Mouse (Mus musculus): ENCODE results near the gene Bpifb6. TPM values are rescaled to one million over a fixed set of nuclear protein-coding genes. Genes with fewer than 3 reads are reported as not detected.

Gene Bpifb6
- polyA plus RNA-seq, 1 experiment: 0.16 TPM

- no peaks in the 10 kb centered on the region for H3K27me3 ChIP-seq (ENCODE audit: control insufficient read depth, insufficient read depth, low read length)
- no peak overlapping the region for H3K4me3 ChIP-seq (replicated peaks; ENCODE audit: insufficient read depth, low read depth, low read length)
- H3K4me1 ChIP-seq (ENCODE audit: control insufficient read depth, insufficient read depth, low read length): no peaks in the 10 kb centered on the region
- no peak for TF ChIP-seq CTCF (IDR thresholded peaks at IDR 0.05; ENCODE audit: borderline replicate concordance, insufficient read depth, low read depth, low read length)
- TF ChIP-seq POLR2A (IDR thresholded peaks at IDR 0.05; ENCODE audit: borderline replicate concordance, insufficient read depth, low read length): no peak
- WGBS: 62% methylated on average over 6 of the region's 6 CpGs
- DNase-seq: no peak
- H3K27ac ChIP-seq (ENCODE audit: insufficient read depth, low read length): no peak overlapping the region
These were observed 30.9 kb downstream of the Bpifb6 start for GRCm38 (mm10) chr2:153931125-153931524.

- H3K27me3 ChIP-seq (ENCODE audit: control insufficient read depth, insufficient read depth, low read length): no peaks in the 10 kb centered on the region
- H3K27ac ChIP-seq (ENCODE audit: insufficient read depth, low read length): no peak overlapping the region
- H3K4me1 ChIP-seq (ENCODE audit: control insufficient read depth, insufficient read depth, low read length): no peaks in the 10 kb centered on the region
- TF ChIP-seq CTCF (IDR thresholded peaks at IDR 0.05; ENCODE audit: borderline replicate concordance, insufficient read depth, low read depth, low read length): no peak
- no peak for TF ChIP-seq POLR2A (IDR thresholded peaks at IDR 0.05; ENCODE audit: borderline replicate concordance, insufficient read depth, low read length)
- H3K4me3 ChIP-seq (replicated peaks; ENCODE audit: insufficient read depth, low read depth, low read length): no peak overlapping the region
- WGBS: 20% methylated on average over 6 of the region's 6 CpGs
- no peak for DNase-seq
These were observed 33.1 kb downstream of the Bpifb6 start for GRCm38 (mm10) chr2:153933311-153933710.

GRCm38 (mm10) chr2:153935348-153935747, 35.2 kb downstream of the Bpifb6 start:
- DNase-seq: no peak
- 91% methylated on average over 6 of the region's 6 CpGs for WGBS
- H3K27me3 ChIP-seq (ENCODE audit: control insufficient read depth, insufficient read depth, low read length): no peaks in the 10 kb centered on the region
- H3K4me1 ChIP-seq (ENCODE audit: control insufficient read depth, insufficient read depth, low read length): no peaks in the 10 kb centered on the region
- H3K4me3 ChIP-seq (replicated peaks; ENCODE audit: insufficient read depth, low read depth, low read length): no peak overlapping the region
- TF ChIP-seq CTCF (IDR thresholded peaks at IDR 0.05; ENCODE audit: borderline replicate concordance, insufficient read depth, low read depth, low read length): no peak
- no peak for TF ChIP-seq POLR2A (IDR thresholded peaks at IDR 0.05; ENCODE audit: borderline replicate concordance, insufficient read depth, low read length)
- no peak overlapping the region for H3K27ac ChIP-seq (ENCODE audit: insufficient read depth, low read length)

GRCm38 (mm10) chr2:153937843-153938242, 37.7 kb downstream of the Bpifb6 start, which contains the start of gene Bpifb4:
TSS of gene Bpifb4 (plus strand) at chr2:153938212.
- H3K27me3 ChIP-seq (ENCODE audit: control insufficient read depth, insufficient read depth, low read length): no peaks in the 10 kb centered on the region
- no peak within 1 kb of the TSS for H3K4me3 ChIP-seq (replicated peaks; ENCODE audit: insufficient read depth, low read depth, low read length)
- TF ChIP-seq POLR2A (IDR thresholded peaks at IDR 0.05; ENCODE audit: borderline replicate concordance, insufficient read depth, low read length) (no peak), CTCF (IDR thresholded peaks at IDR 0.05; ENCODE audit: borderline replicate concordance, insufficient read depth, low read depth, low read length) (no peak)
- no peaks in the 10 kb centered on the region for H3K4me1 ChIP-seq (ENCODE audit: control insufficient read depth, insufficient read depth, low read length)
- DNase-seq: no peak
- no peak within 1 kb of the TSS for H3K27ac ChIP-seq (ENCODE audit: insufficient read depth, low read length)
- 90% methylated on average over 5 of the region's 5 CpGs for WGBS

DNA sequence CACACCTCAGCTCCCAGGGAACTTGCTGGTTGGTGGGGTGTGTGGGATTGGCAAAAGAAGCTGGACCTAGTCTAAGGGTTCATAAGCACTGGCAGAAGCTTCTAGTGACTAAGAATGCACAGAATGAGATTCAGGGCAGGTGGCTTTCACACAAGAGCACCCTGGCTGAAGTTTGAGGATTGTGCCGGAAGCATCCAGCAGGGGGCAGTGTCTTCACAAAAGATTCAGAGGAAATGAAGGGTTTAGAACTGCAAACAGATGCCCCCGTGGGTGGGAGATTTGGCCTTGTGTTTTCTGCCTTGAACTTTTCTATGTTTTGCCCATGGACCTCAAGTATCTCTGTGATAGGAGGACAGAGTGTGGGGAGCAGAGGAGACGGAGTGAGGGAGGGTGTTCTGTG, 43.3 kb downstream of the Bpifb6 start:
- Histone ChIP-seq H3K4me1 (ENCODE audit: control insufficient read depth, insufficient read depth, low read length) (no peaks in the 10 kb centered on the region), H3K27ac (ENCODE audit: insufficient read depth, low read length) (no peak overlapping the region), H3K27me3 (ENCODE audit: control insufficient read depth, insufficient read depth, low read length) (no peaks in the 10 kb centered on the region), H3K4me3 (replicated peaks; ENCODE audit: insufficient read depth, low read depth, low read length) (no peak overlapping the region)
- peak; percentile 73; the same call in 1 of the 2 replicates for TF ChIP-seq CTCF (IDR thresholded peaks at IDR 0.05; ENCODE audit: borderline replicate concordance, insufficient read depth, low read depth, low read length)
- TF ChIP-seq POLR2A (IDR thresholded peaks at IDR 0.05; ENCODE audit: borderline replicate concordance, insufficient read depth, low read length): no peak
- peak; percentile 44 to 75 for DNase-seq
- 35% methylated on average over 3 of the region's 3 CpGs for WGBS

DNA sequence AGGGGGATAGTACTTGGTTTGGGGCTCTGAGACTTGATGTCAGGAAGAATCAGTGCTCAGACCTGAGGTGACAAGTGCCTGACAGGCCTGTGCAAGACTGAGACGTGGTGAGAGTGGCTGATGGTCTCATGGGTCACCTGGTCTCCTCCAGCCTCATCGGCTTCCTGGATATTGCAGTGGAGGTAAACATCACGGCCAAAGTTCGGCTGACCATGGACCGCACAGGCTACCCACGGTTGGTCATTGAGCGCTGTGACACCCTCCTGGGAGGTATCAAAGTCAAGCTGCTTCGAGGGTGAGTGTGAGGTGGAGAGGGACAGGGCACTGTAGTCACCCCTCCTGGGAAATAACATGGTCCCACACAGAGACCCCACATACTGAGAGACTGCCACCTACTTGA, 44.4 kb downstream of the Bpifb6 start:
- Histone ChIP-seq H3K4me1 (ENCODE audit: control insufficient read depth, insufficient read depth, low read length) (no peaks in the 10 kb centered on the region), H3K27ac (ENCODE audit: insufficient read depth, low read length) (no peak overlapping the region), H3K4me3 (replicated peaks; ENCODE audit: insufficient read depth, low read depth, low read length) (no peak overlapping the region), H3K27me3 (ENCODE audit: control insufficient read depth, insufficient read depth, low read length) (no peaks in the 10 kb centered on the region)
- TF ChIP-seq CTCF (IDR thresholded peaks at IDR 0.05; ENCODE audit: borderline replicate concordance, insufficient read depth, low read depth, low read length) (no peak), POLR2A (IDR thresholded peaks at IDR 0.05; ENCODE audit: borderline replicate concordance, insufficient read depth, low read length) (no peak)
- 91% methylated on average over 8 of the region's 8 CpGs for WGBS
- DNase-seq: no peak

- Histone ChIP-seq H3K27me3 (ENCODE audit: control insufficient read depth, insufficient read depth, low read length) (no peaks in the 10 kb centered on the region), H3K4me1 (ENCODE audit: control insufficient read depth, insufficient read depth, low read length) (0 out of 2 replicates have a peak, but pooled peaks cover 3% of the 10 kb centered on the region)
These were observed 52.7 kb downstream of the Bpifb6 start for GRCm38 (mm10) chr2:153952897-153953296.

GRCm38 (mm10) chr2:153953836-153954235, 53.6 kb downstream of the Bpifb6 start:
- 14% methylated on average over 6 of the region's 6 CpGs for WGBS
- TF ChIP-seq POLR2A (IDR thresholded peaks at IDR 0.05; ENCODE audit: borderline replicate concordance, insufficient read depth, low read length): no peak
- peak; percentile 51; the same call in 1 of the 2 replicates for TF ChIP-seq CTCF (IDR thresholded peaks at IDR 0.05; ENCODE audit: borderline replicate concordance, insufficient read depth, low read depth, low read length)
- H3K4me1 ChIP-seq (ENCODE audit: control insufficient read depth, insufficient read depth, low read length): 0 out of 2 replicates have a peak, but pooled peaks cover 3% of the 10 kb centered on the region
- H3K4me3 ChIP-seq (replicated peaks; ENCODE audit: insufficient read depth, low read depth, low read length): no peak overlapping the region
- peak in 1 of 2 experiments; percentile 32 for DNase-seq
- no peaks in the 10 kb centered on the region for H3K27me3 ChIP-seq (ENCODE audit: control insufficient read depth, insufficient read depth, low read length)
- no peak overlapping the region for H3K27ac ChIP-seq (ENCODE audit: insufficient read depth, low read length)

More at GRCm38 (mm10) chr2:153952897-153953296, 52.7 kb downstream of the Bpifb6 start:
- DNase-seq: peak; percentile 56 to 80
- no peak overlapping the region for H3K4me3 ChIP-seq (replicated peaks; ENCODE audit: insufficient read depth, low read depth, low read length)
- TF ChIP-seq POLR2A (IDR thresholded peaks at IDR 0.05; ENCODE audit: borderline replicate concordance, insufficient read depth, low read length) (no peak), CTCF (IDR thresholded peaks at IDR 0.05; ENCODE audit: borderline replicate concordance, insufficient read depth, low read depth, low read length) (peak; percentile 63; the same call in 1 of the 2 replicates)
- no peak overlapping the region for H3K27ac ChIP-seq (ENCODE audit: insufficient read depth, low read length)
- 33% methylated on average over 6 of the region's 6 CpGs for WGBS

Other genes with a start within 250 kb of the Bpifb6 start
- 0.06 and 0.10 TPM in 2 replicates for gene Dnmt3c, start 203.7 kb upstream of the Bpifb6 start, polyA plus RNA-seq (2012; rRNA removed)
- gene Mapre1, start 159.1 kb upstream of the Bpifb6 start, polyA plus RNA-seq (2012; rRNA removed): 19.6 and 22.8 TPM in 2 replicates
- gene Efcab8, start 120.5 kb upstream of the Bpifb6 start, polyA plus RNA-seq (2012; rRNA removed): 0.23 and 0.29 TPM in 2 replicates
- gene Sun5, start 29.3 kb upstream of the Bpifb6 start, polyA plus RNA-seq (2012; rRNA removed): not detected in 2 replicates
- gene Bpifb2, start 25.3 kb upstream of the Bpifb6 start, polyA plus RNA-seq (2012; rRNA removed): 0.31 and 0.59 TPM in 2 replicates
- gene Bpifb3, start 17.8 kb downstream of the Bpifb6 start, polyA plus RNA-seq (2012; rRNA removed): not detected in 2 replicates
- gene Bpifb4, start 37.8 kb downstream of the Bpifb6 start, polyA plus RNA-seq (2012; rRNA removed): 0.05 and 0.13 TPM in 2 replicates
- gene Bpifa6, start 74.6 kb downstream of the Bpifb6 start, polyA plus RNA-seq (2012; rRNA removed): not detected in 2 replicates
- gene Bpifa2, start 107.9 kb downstream of the Bpifb6 start, polyA plus RNA-seq (2012; rRNA removed): not detected in 2 replicates
- not detected in 2 replicates for gene Bpifa3, start 229.9 kb downstream of the Bpifb6 start, polyA plus RNA-seq (2012; rRNA removed)
- gene Bpifa1, start 242.5 kb downstream of the Bpifb6 start, polyA plus RNA-seq (2012; rRNA removed): not detected in 2 replicates

Data from cerebellum, adult 2 months (tissue).